Mouse (Mus musculus) brain, adult 2 months (tissue): ENCODE measurements at regions not wholly inside any gene's neighbourhood (a gene's known extent, or its start where the extent isn't known, plus 50 kb on each side); places are given as distances from the start of the nearest gene placed in this dataset.

ENCODE experiments used
- DNase-seq: peaks from one replicate; pipeline ENCODE4 v3.0.0; 2011; ENCODE audit warnings: low read depth, low spot score

DNA sequence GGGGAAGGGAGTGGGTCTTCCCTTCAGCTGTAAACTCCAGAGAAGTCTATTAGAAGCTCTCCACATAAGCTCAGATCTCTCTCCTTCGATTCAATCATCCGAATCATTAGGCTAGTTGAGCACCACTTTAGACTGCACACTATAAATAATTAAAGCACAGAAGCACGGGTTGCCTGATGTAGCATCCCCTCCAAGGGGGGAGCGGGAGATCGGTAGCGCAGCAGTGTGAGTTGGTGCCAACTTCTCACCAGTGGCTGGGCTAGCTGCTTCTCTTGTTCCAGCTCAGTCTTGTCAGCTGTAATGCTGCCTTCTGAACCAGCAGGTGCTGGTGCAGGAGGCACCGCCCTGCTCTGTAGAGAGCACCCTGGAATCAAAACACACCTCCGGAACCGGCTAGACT, 78.6 kb downstream of the A830031A19Rik start:
- peak; percentile 18 for DNase-seq

DNA sequence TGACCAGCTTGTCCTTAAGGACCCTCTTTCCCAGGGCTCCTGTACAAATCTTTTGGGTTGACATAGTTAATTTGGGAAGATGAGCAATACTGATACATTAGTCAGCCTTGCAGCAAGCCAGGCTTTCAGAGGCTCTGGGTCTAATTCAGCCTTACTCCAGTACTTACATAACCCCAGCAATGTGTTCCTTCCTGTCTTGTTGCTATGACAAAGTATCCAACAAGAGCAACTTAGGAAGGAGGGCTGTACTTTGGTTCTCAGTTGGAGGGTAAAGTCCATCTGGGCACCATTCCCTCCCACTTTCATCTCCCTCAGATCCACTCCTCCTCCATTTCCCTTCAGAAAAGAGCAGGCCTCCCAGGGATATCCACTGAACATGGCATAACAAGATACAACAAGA, 80.7 kb downstream of the A830031A19Rik start:
- DNase-seq = peak; percentile 80

DNA sequence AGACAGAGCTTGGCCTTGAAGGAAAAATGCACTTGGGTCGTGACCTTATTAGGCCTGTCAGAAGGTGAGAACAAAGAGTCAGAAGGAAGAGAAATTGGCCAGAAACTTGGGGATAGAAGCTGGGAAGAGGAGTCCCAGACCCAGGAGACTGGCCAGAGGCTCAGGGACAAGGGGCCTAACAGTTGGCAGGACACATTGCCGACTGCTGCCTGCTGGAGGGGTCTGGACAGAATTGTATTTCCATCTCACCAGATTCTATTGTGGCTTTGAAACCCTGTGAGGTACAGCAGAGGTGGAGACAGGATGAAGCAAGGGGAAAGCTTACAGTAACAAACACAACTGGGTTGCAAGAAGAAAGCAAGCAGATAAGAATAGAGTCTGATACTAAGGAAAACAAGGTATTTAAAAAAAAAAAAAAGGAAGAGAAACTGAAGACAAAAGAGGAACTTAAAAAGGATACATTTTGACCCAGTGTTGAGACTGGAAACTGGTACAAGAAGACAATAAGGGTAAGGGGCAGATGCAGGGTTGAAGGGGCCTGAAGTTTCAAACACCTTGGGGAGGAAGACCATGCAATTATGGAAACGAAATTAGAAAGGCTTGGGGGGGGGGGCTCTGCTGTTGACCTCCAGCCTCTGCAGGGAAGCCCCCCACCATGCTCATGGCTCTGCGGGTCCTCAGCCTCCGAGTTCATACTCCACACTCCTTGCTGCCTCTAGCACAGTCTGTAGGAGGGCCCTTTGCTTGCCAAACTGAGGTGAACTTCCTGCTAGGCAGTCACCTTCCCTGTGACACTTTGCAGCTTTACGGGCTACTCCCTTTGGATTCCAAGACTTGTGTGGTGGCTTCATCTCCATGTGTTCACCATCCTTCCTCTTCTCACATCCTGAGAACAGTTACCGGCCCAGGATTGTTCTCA, 87.1 kb downstream of the A830031A19Rik start:
- no peak for DNase-seq

DNA sequence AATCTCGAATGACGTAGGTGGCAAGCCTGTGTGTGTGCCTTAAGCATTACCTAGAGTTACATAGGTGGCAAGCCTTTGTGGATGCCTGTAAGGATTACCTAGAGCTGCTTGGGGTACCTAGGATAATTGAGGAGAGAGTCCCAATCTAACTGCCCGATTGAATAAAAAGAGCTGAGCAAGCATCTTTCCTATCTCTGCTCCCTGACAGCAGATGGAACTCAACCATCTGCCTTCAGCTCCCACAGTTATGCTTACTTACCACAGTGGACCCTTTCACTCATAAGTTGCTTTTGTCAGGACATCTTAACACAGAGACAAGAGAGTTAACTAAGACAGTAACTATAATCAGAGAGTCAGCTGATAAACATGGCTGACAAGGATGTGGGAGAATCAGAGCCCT, 89.6 kb downstream of the A830031A19Rik start:
- no peak for DNase-seq

DNA sequence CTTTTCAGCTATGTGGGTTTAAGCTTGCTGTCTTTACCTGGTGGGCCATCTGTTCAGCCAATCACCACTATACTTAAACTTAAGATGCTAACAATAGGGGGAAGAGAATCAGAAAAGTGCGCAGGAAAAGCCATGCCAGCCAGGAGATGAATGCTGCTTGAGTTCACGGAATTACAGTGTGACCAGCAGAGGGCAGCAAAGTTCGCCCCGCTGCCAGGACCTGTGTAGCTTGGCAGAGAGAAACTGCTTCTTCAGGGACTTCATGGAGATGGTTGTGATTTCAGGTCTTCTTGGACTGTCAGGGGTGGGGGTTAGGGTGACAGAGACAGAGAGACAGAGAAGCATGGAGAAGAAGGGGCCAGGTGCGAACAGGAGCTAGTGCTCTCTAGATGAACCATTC, 84.3 kb upstream of the Papolg start:
- peak; percentile 91 for DNase-seq

DNA sequence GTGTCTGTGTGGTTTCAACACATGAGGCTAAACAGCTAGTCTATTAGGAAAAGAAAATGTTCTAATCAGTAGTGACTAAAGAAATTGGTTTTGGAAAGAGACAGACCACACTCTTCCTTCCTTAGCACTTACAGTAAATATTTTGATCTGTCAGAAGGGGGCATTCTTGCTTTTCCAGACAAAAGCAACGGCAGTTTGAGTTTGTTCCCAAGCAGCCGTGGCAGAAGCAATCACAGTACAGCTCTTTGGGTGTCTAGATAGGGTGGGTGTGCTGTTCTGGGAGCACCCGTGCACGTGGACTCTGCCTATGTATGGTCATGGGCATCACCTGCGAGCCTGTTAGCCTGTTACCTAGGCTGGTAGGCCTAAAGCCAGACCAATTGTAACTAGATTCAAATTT, 83.2 kb upstream of the Papolg start:
- DNase-seq = peak; percentile 68

DNA sequence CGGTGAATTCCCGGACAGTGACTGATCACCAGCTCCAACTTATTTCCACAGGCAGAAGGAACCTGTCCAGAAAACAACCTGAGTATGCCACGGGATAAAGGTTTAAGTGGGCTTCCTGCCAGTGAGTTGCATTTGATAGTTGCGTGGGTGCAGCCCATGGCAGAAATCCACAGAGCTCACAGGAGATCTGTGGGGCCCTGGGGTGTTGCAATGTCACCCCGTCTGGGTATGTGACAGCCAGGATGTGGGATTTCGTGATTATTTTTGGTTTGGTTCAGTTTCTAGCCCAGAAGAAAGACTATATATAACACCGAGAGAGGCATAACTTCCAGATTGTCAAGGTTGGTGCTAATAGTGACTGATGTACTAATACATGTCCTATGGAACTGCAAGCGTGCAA, 82.0 kb upstream of the Papolg start:
- DNase-seq = peak; percentile 76

DNA sequence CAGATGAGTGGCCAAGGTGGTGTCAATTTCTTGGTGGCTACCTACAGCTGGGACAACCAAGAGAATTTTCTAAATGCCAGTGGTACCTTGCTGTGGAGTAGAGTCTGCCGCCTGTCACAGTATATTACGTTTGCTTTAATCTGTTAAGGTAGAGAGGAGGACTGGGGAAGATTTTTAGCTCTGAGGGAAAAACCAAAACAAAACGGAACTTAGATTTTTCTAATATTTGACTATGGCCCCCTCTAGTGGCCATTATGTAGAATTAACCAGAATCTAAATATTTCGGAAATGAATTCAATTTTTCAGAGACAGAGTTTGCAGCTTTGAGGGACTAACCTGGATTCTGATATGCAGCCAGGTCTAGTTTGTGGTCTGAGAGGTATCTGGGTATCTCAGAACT, 59.3 kb upstream of the Papolg start:
- peak; percentile 20 for DNase-seq

DNA sequence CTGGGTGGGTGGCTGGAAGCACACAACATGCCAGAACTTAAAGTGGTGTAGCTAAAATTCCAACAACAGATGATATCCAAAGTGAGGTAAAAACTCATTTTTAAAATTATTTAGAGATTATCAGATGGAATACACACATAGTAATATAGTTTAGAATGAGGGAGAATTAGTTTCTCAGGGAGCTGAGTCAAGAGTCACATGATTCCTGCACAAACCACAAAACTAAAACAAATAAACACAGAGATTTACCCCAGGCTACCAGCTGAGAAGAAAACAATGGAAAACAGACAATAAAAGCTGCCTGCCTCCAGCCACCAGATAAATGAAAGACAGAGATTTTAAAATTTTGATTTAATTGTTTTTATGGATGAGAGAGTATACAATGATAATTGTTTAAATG, 50.9 kb upstream of the Papolg start:
- DNase-seq = no peak
